Mouse (Mus musculus): Measurements from ENCODE around the gene Spata2. TPM values are rescaled to one million over a fixed set of nuclear protein-coding genes. Genes with fewer than 3 reads are reported as not detected.

Spata2 gene
- polyA plus RNA-seq, 1 experiment from 2014 or later: 14.8 TPM

- H3K27me3 ChIP-seq (ENCODE audit: control insufficient read depth, insufficient read depth, low read depth, low read length): peaks cover 7% of the 10 kb centered on the region
- no peak overlapping the region for H3K9ac ChIP-seq (ENCODE audit: low read length)
- H3K4me1 ChIP-seq (replicated peaks; ENCODE audit: control insufficient read depth, insufficient read depth, low read length): peaks cover 6% of the 10 kb centered on the region
- H3K4me2 ChIP-seq (ENCODE audit: low read depth, low read length): no peak overlapping the region
- no peak for ATAC-seq (ENCODE audit: low read depth)
- 38% methylated on average over 10 of the region's 10 CpGs for WGBS
- H3K27ac ChIP-seq (ENCODE audit: low read length): no peak overlapping the region
- no peaks in the 10 kb centered on the region; the same call in 1 of the 2 replicates for H3K36me3 ChIP-seq (ENCODE audit: control insufficient read depth, insufficient read depth, low read length)
- no peak overlapping the region for H3K4me3 ChIP-seq (ENCODE audit: low read length)
- H3K9me3 ChIP-seq (ENCODE audit: control insufficient read depth, low read length): no peaks in the 10 kb centered on the region
Observed at GRCm38 (mm10) chr2:167536320-167536945, 43.7 kb upstream of the Spata2 start.

- H3K9me3 ChIP-seq (ENCODE audit: control insufficient read depth, low read length): no peaks in the 10 kb centered on the region
- H3K27me3 ChIP-seq (ENCODE audit: control insufficient read depth, insufficient read depth, low read depth, low read length): peaks cover 7% of the 10 kb centered on the region
- no peak for ATAC-seq (ENCODE audit: low read depth)
- H3K9ac ChIP-seq (ENCODE audit: low read length): no peak overlapping the region
- H3K4me3 ChIP-seq (ENCODE audit: low read length): no peak overlapping the region
- H3K4me1 ChIP-seq (replicated peaks; ENCODE audit: control insufficient read depth, insufficient read depth, low read length): peaks cover 2% of the 10 kb centered on the region; the same call in 1 of the 2 replicates
- no peaks in the 10 kb centered on the region; the same call in 1 of the 2 replicates for H3K36me3 ChIP-seq (ENCODE audit: control insufficient read depth, insufficient read depth, low read length)
- no peak overlapping the region for H3K27ac ChIP-seq (ENCODE audit: low read length)
- no peak overlapping the region for H3K4me2 ChIP-seq (ENCODE audit: low read depth, low read length)
Observed at GRCm38 (mm10) chr2:167533880-167534279, 41.2 kb upstream of the Spata2 start.

GRCm38 (mm10) chr2:167532131-167532530 is 39.4 kb upstream of the Spata2 start:
- no peak for ATAC-seq (ENCODE audit: low read depth)
- H3K36me3 ChIP-seq (ENCODE audit: control insufficient read depth, insufficient read depth, low read length): no peaks in the 10 kb centered on the region
- 17% methylated on average over 13 of the region's 13 CpGs for WGBS

GRCm38 (mm10) chr2:167530536-167530935 is 37.8 kb upstream of the Spata2 start:
- no peaks in the 10 kb centered on the region for H3K36me3 ChIP-seq (ENCODE audit: control insufficient read depth, insufficient read depth, low read length)

More at GRCm38 (mm10) chr2:167532131-167532530, 39.4 kb upstream of the Spata2 start:
- 0 out of 2 replicates have a peak overlapping the region, but pooled peaks have one; percentile 19 for H3K4me2 ChIP-seq (ENCODE audit: low read depth, low read length)
- H3K4me3 ChIP-seq (ENCODE audit: low read length): no peak overlapping the region
- no peaks in the 10 kb centered on the region for H3K9me3 ChIP-seq (ENCODE audit: control insufficient read depth, low read length)
- no peaks in the 10 kb centered on the region for H3K4me1 ChIP-seq (replicated peaks; ENCODE audit: control insufficient read depth, insufficient read depth, low read length)
- no peak overlapping the region for H3K27ac ChIP-seq (ENCODE audit: low read length)
- H3K9ac ChIP-seq (ENCODE audit: low read length): no peak overlapping the region
- H3K27me3 ChIP-seq (ENCODE audit: control insufficient read depth, insufficient read depth, low read depth, low read length): peaks cover 7% of the 10 kb centered on the region

DNA sequence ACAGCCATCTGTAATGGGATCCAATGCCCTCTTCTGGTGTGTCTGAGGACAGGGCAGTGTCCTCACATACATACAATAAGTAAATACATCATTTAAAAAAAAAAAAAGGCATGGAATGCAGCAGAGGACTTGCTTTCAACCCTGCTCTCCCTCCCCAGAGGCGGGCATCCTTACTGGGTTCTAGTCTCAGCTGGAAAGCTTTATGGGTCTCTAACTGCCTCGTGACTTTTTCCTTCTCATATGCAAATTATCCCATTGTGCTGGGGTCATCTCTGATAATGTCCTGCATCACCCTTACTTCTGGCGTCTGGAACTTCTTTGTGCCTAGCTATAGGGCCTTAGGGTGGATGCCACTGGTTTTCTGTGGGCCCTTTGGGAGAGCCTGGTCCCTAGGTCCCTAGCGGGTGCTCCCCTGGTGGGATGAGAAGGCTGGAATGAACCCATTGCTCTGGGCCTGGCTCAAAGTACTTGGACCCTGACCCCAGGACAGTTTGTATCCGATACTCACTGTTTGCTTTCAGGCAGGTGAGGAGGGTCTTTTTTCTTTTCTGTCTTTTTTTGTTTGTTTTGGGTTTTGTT is 37.3 kb upstream of the Spata2 start:
- WGBS: 53% methylated on average over 5 of the region's 5 CpGs
- Histone ChIP-seq H3K27me3 (ENCODE audit: control insufficient read depth, insufficient read depth, low read depth, low read length) (no peaks in the 10 kb centered on the region), H3K4me3 (ENCODE audit: low read length) (no peak overlapping the region), H3K4me1 (replicated peaks; ENCODE audit: control insufficient read depth, insufficient read depth, low read length) (no peaks in the 10 kb centered on the region), H3K9me3 (ENCODE audit: control insufficient read depth, low read length) (no peaks in the 10 kb centered on the region), H3K4me2 (ENCODE audit: low read depth, low read length) (no peak overlapping the region), H3K36me3 (ENCODE audit: control insufficient read depth, insufficient read depth, low read length) (no peaks in the 10 kb centered on the region), H3K27ac (ENCODE audit: low read length) (no peak overlapping the region), H3K9ac (ENCODE audit: low read length) (no peak overlapping the region)
- no peak for ATAC-seq (ENCODE audit: low read depth)

More at GRCm38 (mm10) chr2:167530536-167530935, 37.8 kb upstream of the Spata2 start:
- Histone ChIP-seq H3K27ac (ENCODE audit: low read length) (no peak overlapping the region), H3K9ac (ENCODE audit: low read length) (no peak overlapping the region), H3K4me3 (ENCODE audit: low read length) (no peak overlapping the region), H3K4me2 (ENCODE audit: low read depth, low read length) (no peak overlapping the region), H3K27me3 (ENCODE audit: control insufficient read depth, insufficient read depth, low read depth, low read length) (no peaks in the 10 kb centered on the region), H3K4me1 (replicated peaks; ENCODE audit: control insufficient read depth, insufficient read depth, low read length) (no peaks in the 10 kb centered on the region), H3K9me3 (ENCODE audit: control insufficient read depth, low read length) (no peaks in the 10 kb centered on the region)
- no peak for ATAC-seq (ENCODE audit: low read depth)
- WGBS: 72% methylated on average over 4 of the region's 4 CpGs

GRCm38 (mm10) chr2:167528278-167528677 is 35.6 kb upstream of the Spata2 start:
- Histone ChIP-seq H3K36me3 (ENCODE audit: control insufficient read depth, insufficient read depth, low read length) (no peaks in the 10 kb centered on the region), H3K27ac (ENCODE audit: low read length) (no peak overlapping the region), H3K9ac (ENCODE audit: low read length) (no peak overlapping the region), H3K4me3 (ENCODE audit: low read length) (no peak overlapping the region), H3K9me3 (ENCODE audit: control insufficient read depth, low read length) (no peaks in the 10 kb centered on the region), H3K27me3 (ENCODE audit: control insufficient read depth, insufficient read depth, low read depth, low read length) (no peaks in the 10 kb centered on the region), H3K4me1 (replicated peaks; ENCODE audit: control insufficient read depth, insufficient read depth, low read length) (no peaks in the 10 kb centered on the region), H3K4me2 (ENCODE audit: low read depth, low read length) (no peak overlapping the region)
- WGBS: 11% methylated on average over 5 of the region's 5 CpGs
- no peak for ATAC-seq (ENCODE audit: low read depth)

DNA sequence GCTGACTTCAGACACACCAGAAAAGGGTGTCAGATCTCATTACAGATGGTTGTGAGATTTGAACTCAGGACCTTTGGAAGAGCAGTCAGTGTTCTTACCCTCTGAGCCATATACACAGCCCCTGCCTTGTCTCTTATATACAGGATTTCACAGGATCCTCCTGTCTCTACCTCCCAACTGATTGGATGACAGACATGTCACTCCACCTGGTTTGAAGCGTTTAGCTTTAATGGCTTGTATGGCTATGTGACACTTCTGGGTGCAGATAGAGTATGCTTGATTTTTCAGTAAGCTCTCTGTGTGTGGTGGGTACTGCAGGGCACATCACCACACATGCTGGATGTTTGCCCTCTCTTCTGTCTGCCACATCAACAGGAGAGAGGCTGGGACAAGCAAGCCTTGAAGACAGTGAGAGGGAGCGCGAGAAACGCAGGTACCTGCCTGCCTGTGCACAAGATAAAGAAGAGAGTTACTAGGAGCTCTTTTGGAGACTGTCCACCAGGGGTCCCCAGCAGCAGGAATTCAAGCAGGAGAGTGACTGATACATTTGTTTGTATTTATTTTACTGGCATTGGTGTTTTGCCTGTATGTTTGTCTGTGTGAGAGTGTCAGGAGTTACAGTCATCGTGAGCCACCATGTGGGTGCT is 27.0 kb upstream of the Spata2 start:
- Histone ChIP-seq H3K9me3 (ENCODE audit: control insufficient read depth, low read length) (no peaks in the 10 kb centered on the region), H3K4me3 (ENCODE audit: low read length) (no peak overlapping the region), H3K27ac (ENCODE audit: low read length) (no peak overlapping the region), H3K27me3 (ENCODE audit: control insufficient read depth, insufficient read depth, low read depth, low read length) (no peaks in the 10 kb centered on the region), H3K9ac (ENCODE audit: low read length) (no peak overlapping the region), H3K36me3 (ENCODE audit: control insufficient read depth, insufficient read depth, low read length) (peaks cover 24% of the 10 kb centered on the region), H3K4me2 (ENCODE audit: low read depth, low read length) (no peak overlapping the region), H3K4me1 (replicated peaks; ENCODE audit: control insufficient read depth, insufficient read depth, low read length) (no peaks in the 10 kb centered on the region)
- no peak for ATAC-seq (ENCODE audit: low read depth)
- 67% methylated on average over 5 of the region's 5 CpGs for WGBS

- Histone ChIP-seq H3K27ac (ENCODE audit: low read length) (no peak overlapping the region), H3K4me1 (replicated peaks; ENCODE audit: control insufficient read depth, insufficient read depth, low read length) (no peaks in the 10 kb centered on the region), H3K4me2 (ENCODE audit: low read depth, low read length) (no peak overlapping the region), H3K36me3 (ENCODE audit: control insufficient read depth, insufficient read depth, low read length) (peaks cover 56% of the 10 kb centered on the region), H3K27me3 (ENCODE audit: control insufficient read depth, insufficient read depth, low read depth, low read length) (no peaks in the 10 kb centered on the region), H3K9me3 (ENCODE audit: control insufficient read depth, low read length) (no peaks in the 10 kb centered on the region), H3K4me3 (ENCODE audit: low read length) (no peak overlapping the region), H3K9ac (ENCODE audit: low read length) (no peak overlapping the region)
- no peak for ATAC-seq (ENCODE audit: low read depth)
- WGBS: 89% methylated on average over 5 of the region's 5 CpGs
Observed at GRCm38 (mm10) chr2:167515688-167516087, 23.0 kb upstream of the Spata2 start.

- H3K27ac ChIP-seq (ENCODE audit: low read length): no peak overlapping the region
- ATAC-seq (ENCODE audit: low read depth): no peak
Observed at GRCm38 (mm10) chr2:167514641-167515040, 22.0 kb upstream of the Spata2 start.

More at GRCm38 (mm10) chr2:167514641-167515040, 22.0 kb upstream of the Spata2 start:
- Histone ChIP-seq H3K4me1 (replicated peaks; ENCODE audit: control insufficient read depth, insufficient read depth, low read length) (no peaks in the 10 kb centered on the region), H3K4me3 (ENCODE audit: low read length) (no peak overlapping the region), H3K9ac (ENCODE audit: low read length) (no peak overlapping the region), H3K9me3 (ENCODE audit: control insufficient read depth, low read length) (no peaks in the 10 kb centered on the region), H3K36me3 (ENCODE audit: control insufficient read depth, insufficient read depth, low read length) (peaks cover 56% of the 10 kb centered on the region), H3K4me2 (ENCODE audit: low read depth, low read length) (no peak overlapping the region), H3K27me3 (ENCODE audit: control insufficient read depth, insufficient read depth, low read depth, low read length) (no peaks in the 10 kb centered on the region)
- 96% methylated on average over 4 of the region's 4 CpGs for WGBS

Measured in lung, embryonic 16.5 days (tissue).